Mouse (Mus musculus) effector memory CD4-positive, alpha-beta T cell, adult 7 months (primary cell): ENCODE measurements around the gene Myocos. TPM values are rescaled to one million over a fixed set of nuclear protein-coding genes. Genes with fewer than 3 reads are reported as not detected.

Source experiments
- polyA plus RNA-seq: library from polyadenylated mRNA; unstranded; fragments of 100-300 nt; shearing (Covaris generic); gene quantifications from one replicate; pipeline ENCODE4 v1.2.1, GENCODE M21; 2017

Gene Myocos
- polyA plus RNA-seq, result not detected

GRCm38 (mm10) chr1:162658119-162658518 is at the start of gene Myocos:
TSS of gene Myocos (minus strand) at chr1:162658219.

GRCm38 (mm10) chr1:162639051-162639750 is 18.8 kb downstream of the Myocos start, which contains the start of gene Myoc:
TSS of gene Myoc (plus strand) at chr1:162639155.

Other genes starting within 250 kb of the Myocos start
- 1.1 TPM for gene Dnm3, start 180.2 kb downstream of the Myocos start, polyA plus RNA-seq
- gene Mettl13, start 109.7 kb downstream of the Myocos start, polyA plus RNA-seq, result 16.7 TPM
- 93.7 TPM for gene Vamp4, start 87.7 kb downstream of the Myocos start, polyA plus RNA-seq
- not detected for gene Myoc, start 19.1 kb downstream of the Myocos start, polyA plus RNA-seq
- gene Prrc2c, start 82.3 kb upstream of the Myocos start, polyA plus RNA-seq, result 208 TPM
- gene Fmo4, start 155.8 kb upstream of the Myocos start, polyA plus RNA-seq, result not detected
- gene Fmo1, start 208.4 kb upstream of the Myocos start, polyA plus RNA-seq, result 0.39 TPM
- gene Fmo2, start 240.5 kb upstream of the Myocos start, polyA plus RNA-seq, result not detected